Mouse (Mus musculus) heart, postnatal 0 days (tissue): Measurements from ENCODE around the gene Egfl7.

Experiments used
- CTCF ChIP-seq: IDR thresholded peaks from 2 replicates; pipeline ENCODE4 v1.5.1; 2016; ENCODE audit warnings: antibody characterized with exemption, control low read depth, low read depth
- EP300 ChIP-seq: IDR thresholded peaks from 2 replicates; pipeline ENCODE4 v1.6.1; 2016; ENCODE audit warnings: antibody characterized with exemption, low read depth

DNA sequence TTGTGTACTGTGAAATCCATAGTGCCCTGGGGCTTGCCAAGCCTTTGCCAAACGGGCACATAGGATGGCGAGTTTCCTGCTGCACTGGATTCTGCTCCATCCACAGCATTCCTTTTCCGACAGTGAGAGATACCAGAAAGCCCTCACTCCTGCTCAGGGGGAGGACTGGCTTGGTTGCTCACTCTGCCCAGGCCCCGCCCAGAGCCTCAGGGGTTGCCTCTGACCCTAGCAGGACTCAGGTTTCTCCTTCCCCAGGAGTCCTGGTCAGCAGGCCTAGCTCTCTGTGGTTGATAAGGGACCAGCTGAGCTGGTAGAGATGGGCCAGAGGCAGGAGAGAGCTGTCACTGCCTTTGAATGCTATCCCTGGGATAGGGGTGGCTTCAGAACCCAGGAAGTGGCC, 8.8 kb downstream of the Egfl7 start:
- TF ChIP-seq EP300 (no peak), CTCF (no peak)
